Mouse (Mus musculus): Measurements from ENCODE around the gene Slc16a12.

DNA sequence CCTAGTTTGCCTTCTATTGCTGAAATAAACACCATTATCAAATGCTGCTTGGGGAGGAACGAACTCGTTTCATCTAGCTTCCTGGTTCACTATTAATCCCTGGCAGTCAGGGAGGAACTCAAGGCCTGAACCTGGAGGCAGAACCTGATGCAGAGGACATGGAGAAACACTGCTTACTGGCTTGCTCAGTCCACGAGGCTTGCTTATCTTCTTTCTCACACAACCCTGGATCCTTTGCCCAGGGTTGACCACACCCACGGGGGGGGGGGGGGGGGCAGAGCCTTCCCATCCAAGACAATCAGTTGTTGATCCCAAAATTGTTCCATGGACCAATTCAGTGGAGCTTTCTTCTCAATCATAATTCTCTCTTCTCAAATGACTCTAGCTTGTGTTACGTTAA lies 84.3 kb downstream of the Slc16a12 start:
- TF ChIP-seq CTCF (IDR thresholded peaks at IDR 0.05; ENCODE audit: low read depth) = no peak
- no peak for TF ChIP-seq EP300 (IDR thresholded peaks at IDR 0.05; ENCODE audit: low read depth)

Data from heart, postnatal 0 days (tissue).